Mouse (Mus musculus): ENCODE measurements at regions not wholly inside any gene's neighbourhood (a gene's known extent, or its start where the extent isn't known, plus 50 kb on each side); places are given as distances from the start of the nearest gene placed in this dataset.

GRCm38 (mm10) chr3:38235736-38236083 is 248.9 kb downstream of the Ankrd50 start:
- TF ChIP-seq USF1 (IDR thresholded peaks at IDR 0.05; ENCODE audit: low read depth) (no peak), POLR2A (IDR thresholded peaks at IDR 0.05; ENCODE audit: insufficient read length, low read depth) (peak; percentile 42), SRF (IDR thresholded peaks at IDR 0.05; ENCODE audit: control insufficient read depth, insufficient read length, low read depth) (no peak), MYOD1 (IDR thresholded peaks at IDR 0.05; ENCODE audit: control insufficient read depth in 1 of 3, insufficient read length in 2 of 3, low read depth in 2 of 3) (no peak), MYOG (IDR thresholded peaks at IDR 0.05; ENCODE audit: control insufficient read depth in 1 of 3, insufficient read depth in 1 of 3, insufficient read length in 2 of 3, low read depth in 2 of 3) (peak in 1 of 3 experiments; percentile 17), MAX (IDR thresholded peaks at IDR 0.05; ENCODE audit: low read depth) (no peak), TCF3 (IDR thresholded peaks at IDR 0.05; ENCODE audit: insufficient read length, low read depth) (no peak), POLR2AphosphoS2 (IDR thresholded peaks at IDR 0.05; ENCODE audit: insufficient read length, low read depth) (no peak), REST (IDR thresholded peaks at IDR 0.05; ENCODE audit: insufficient read depth, insufficient read length) (no peak), TCF12 (IDR thresholded peaks at IDR 0.05; ENCODE audit: insufficient read depth, poor library complexity, severe bottlenecking) (no peak), CEBPB (IDR thresholded peaks at IDR 0.05; ENCODE audit: insufficient read depth, poor library complexity, severe bottlenecking) (no peak)

Data from myocyte (in vitro differentiated cells).